Mouse (Mus musculus): Measurements from ENCODE around the gene Retreg2. TPM values are rescaled to one million over a fixed set of nuclear protein-coding genes. Genes with fewer than 3 reads are reported as not detected.

Gene Retreg2
- polyA plus RNA-seq, 1 experiment from 2014 or later, result 40.5 TPM

GRCm38 (mm10) chr1:75190577-75190976 is 48.0 kb downstream of the Retreg2 start:
- no peak for TF ChIP-seq CTCF (IDR thresholded peaks at IDR 0.05)
- Histone ChIP-seq H3K9me3 (ENCODE audit: low read length) (no peaks in the 10 kb centered on the region), H3K27ac (ENCODE audit: low read length) (no peak overlapping the region; the same call in 1 of the 2 replicates), H3K9ac (replicated peaks; ENCODE audit: low read depth) (peak overlapping the region; percentile 96; the same call in 1 of the 2 replicates), H3K4me3 (ENCODE audit: low read depth, low read length) (no peak overlapping the region), H3K4me1 (ENCODE audit: insufficient read depth, low read depth, low read length) (peaks cover 10% of the 10 kb centered on the region; the same call in 1 of the 2 replicates), H3K4me2 (replicated peaks; ENCODE audit: low read depth, low read length) (peak overlapping the region; percentile 67; the same call in 1 of the 2 replicates), H3K27me3 (replicated peaks; ENCODE audit: insufficient read depth, low read length) (no peaks in the 10 kb centered on the region), H3K36me3 (ENCODE audit: insufficient read depth, low read length) (peaks cover 7% of the 10 kb centered on the region)
- ATAC-seq (no peak), DNase-seq (ENCODE audit: low spot score) (no peak)
- WGBS, result 26% methylated on average over 2 of the region's 2 CpGs

DNA sequence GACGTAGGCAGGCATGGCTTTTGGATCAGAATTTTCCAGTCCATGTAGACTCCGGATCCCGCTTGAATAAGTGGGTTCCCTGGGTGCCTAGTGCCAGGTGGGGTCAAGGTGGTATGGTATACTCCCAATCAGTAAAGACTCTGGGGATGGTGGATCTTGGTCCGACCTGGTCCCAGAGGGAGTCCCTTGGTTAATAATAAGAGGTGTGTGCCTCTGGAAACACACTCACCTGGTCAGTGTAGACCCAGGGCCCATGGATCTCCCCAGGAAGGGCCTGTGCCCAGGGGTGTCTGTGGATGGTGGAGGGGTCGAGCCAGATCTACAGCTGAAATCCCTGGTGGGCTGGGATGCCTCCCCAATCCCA is 48.7 kb downstream of the Retreg2 start:
- peaks cover 10% of the 10 kb centered on the region; the same call in 1 of the 2 replicates for H3K4me1 ChIP-seq (ENCODE audit: insufficient read depth, low read depth, low read length)
- peak overlapping the region; percentile 96 for H3K9ac ChIP-seq (replicated peaks; ENCODE audit: low read depth)
- TF ChIP-seq EP300 (IDR thresholded peaks at IDR 0.05) (no peak), CTCF (IDR thresholded peaks at IDR 0.05) (no peak)
- 41% methylated on average over 5 of the region's 5 CpGs for WGBS
- peak overlapping the region; percentile 67 for H3K4me2 ChIP-seq (replicated peaks; ENCODE audit: low read depth, low read length)
- no peak for DNase-seq (ENCODE audit: low spot score)
- H3K27ac ChIP-seq (ENCODE audit: low read length), result peak overlapping the region; percentile 94
- H3K9me3 ChIP-seq (ENCODE audit: low read length), result no peaks in the 10 kb centered on the region
- ATAC-seq, result no peak; the same call in 1 of the 2 replicates
- H3K27me3 ChIP-seq (replicated peaks; ENCODE audit: insufficient read depth, low read length), result no peaks in the 10 kb centered on the region
- peak overlapping the region; percentile 88 for H3K4me3 ChIP-seq (ENCODE audit: low read depth, low read length)
- peaks cover 7% of the 10 kb centered on the region; the same call in 1 of the 2 replicates for H3K36me3 ChIP-seq (ENCODE audit: insufficient read depth, low read length)

GRCm38 (mm10) chr1:75191622-75192402 is 49.2 kb downstream of the Retreg2 start, which contains the start of the genes Ankzf1 and Atg9a:
Gene Ankzf1 (plus strand): TSS chr1:75192151.
Gene Atg9a (minus strand): TSS chr1:75192196.
- ATAC-seq, result peak; percentile 99
- H3K4me2 ChIP-seq (replicated peaks; ENCODE audit: low read depth, low read length), result peak within 1 kb of the TSS; percentile 67
- WGBS, result 1% methylated on average over 55 of the region's 56 CpGs
- H3K27me3 ChIP-seq (replicated peaks; ENCODE audit: insufficient read depth, low read length), result no peaks in the 10 kb centered on the region
- peak within 1 kb of the TSS; percentile 88 for H3K4me3 ChIP-seq (ENCODE audit: low read depth, low read length)
- H3K27ac ChIP-seq (ENCODE audit: low read length), result peak within 1 kb of the TSS; percentile 94
- peak within 1 kb of the TSS; percentile 96 for H3K9ac ChIP-seq (replicated peaks; ENCODE audit: low read depth)
- peaks cover 13% of the 10 kb centered on the region; the same call in 1 of the 2 replicates for H3K36me3 ChIP-seq (ENCODE audit: insufficient read depth, low read length)
- TF ChIP-seq CTCF (IDR thresholded peaks at IDR 0.05) (peak; percentile 17; the same call in 1 of the 2 replicates), EP300 (IDR thresholded peaks at IDR 0.05) (peak; percentile 53; the same call in 1 of the 2 replicates)
- H3K9me3 ChIP-seq (ENCODE audit: low read length), result no peaks in the 10 kb centered on the region
- DNase-seq (ENCODE audit: low spot score), result peak; percentile 100
- peaks cover 10% of the 10 kb centered on the region; the same call in 1 of the 2 replicates for H3K4me1 ChIP-seq (ENCODE audit: insufficient read depth, low read depth, low read length)

DNA sequence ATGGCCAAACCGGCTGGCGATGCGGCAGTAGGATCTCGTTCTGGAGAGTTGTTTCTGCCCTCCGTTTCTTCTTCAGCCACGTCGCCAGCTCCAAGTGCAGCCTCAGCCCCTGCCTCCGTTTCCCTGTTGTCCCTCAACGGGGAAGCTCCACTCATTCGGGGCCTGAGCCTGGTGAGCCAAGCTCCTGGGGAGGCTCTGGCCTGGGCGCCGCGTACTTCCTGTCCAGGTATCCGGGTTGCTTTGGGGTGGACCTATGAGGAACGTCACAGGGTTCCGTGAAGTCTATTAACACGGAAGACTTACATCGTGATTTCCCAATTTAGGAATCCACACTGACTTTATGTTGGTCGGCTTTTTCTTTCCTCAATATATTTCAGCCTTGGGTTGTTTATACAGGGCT is 49.9 kb downstream of the Retreg2 start:
- peak overlapping the region; percentile 96 for H3K9ac ChIP-seq (replicated peaks; ENCODE audit: low read depth)
- H3K4me3 ChIP-seq (ENCODE audit: low read depth, low read length), result peak overlapping the region; percentile 88
- H3K4me1 ChIP-seq (ENCODE audit: insufficient read depth, low read depth, low read length), result peaks cover 10% of the 10 kb centered on the region; the same call in 1 of the 2 replicates
- peaks cover 18% of the 10 kb centered on the region; the same call in 1 of the 2 replicates for H3K36me3 ChIP-seq (ENCODE audit: insufficient read depth, low read length)
- no peaks in the 10 kb centered on the region for H3K27me3 ChIP-seq (replicated peaks; ENCODE audit: insufficient read depth, low read length)
- peak; percentile 62 for ATAC-seq
- H3K4me2 ChIP-seq (replicated peaks; ENCODE audit: low read depth, low read length), result peak overlapping the region; percentile 67
- DNase-seq (ENCODE audit: low spot score), result peak; percentile 79
- WGBS, result 0% methylated on average over 19 of the region's 19 CpGs
- peak overlapping the region; percentile 94 for H3K27ac ChIP-seq (ENCODE audit: low read length)
- no peaks in the 10 kb centered on the region for H3K9me3 ChIP-seq (ENCODE audit: low read length)
- no peak for TF ChIP-seq EP300 (IDR thresholded peaks at IDR 0.05)
- TF ChIP-seq CTCF (IDR thresholded peaks at IDR 0.05), result no peak

Other genes with a start within 250 kb of the Retreg2 start
- gene Cryba2, start 249.6 kb upstream of the Retreg2 start, polyA plus RNA-seq (2015; fragmentation: Nextera tagmentation; extraction: Ambion mirVana), result not detected in 2 replicates
- 2.0 and 2.3 TPM in 2 replicates for gene Cfap65, start 207.2 kb upstream of the Retreg2 start, polyA plus RNA-seq (2015; fragmentation: Nextera tagmentation; extraction: Ambion mirVana)
- 0.10 and 0.16 TPM in 2 replicates for gene Ihh, start 191.1 kb upstream of the Retreg2 start, polyA plus RNA-seq (2015; fragmentation: Nextera tagmentation; extraction: Ambion mirVana)
- 5.8 and 6.6 TPM in 2 replicates for gene Nhej1, start 17.6 kb upstream of the Retreg2 start, polyA plus RNA-seq (2015; fragmentation: Nextera tagmentation; extraction: Ambion mirVana)
- 1.4 and 1.5 TPM in 2 replicates for gene Slc23a3, start 8.9 kb upstream of the Retreg2 start, polyA plus RNA-seq (2015; fragmentation: Nextera tagmentation; extraction: Ambion mirVana)
- gene Cnppd1, start 67 bp upstream of the Retreg2 start, polyA plus RNA-seq (2015; fragmentation: Nextera tagmentation; extraction: Ambion mirVana), result 63.3 and 67.8 TPM in 2 replicates
- gene Zfand2b, start 25.9 kb downstream of the Retreg2 start, polyA plus RNA-seq (2015; fragmentation: Nextera tagmentation; extraction: Ambion mirVana), result 50.5 and 56.1 TPM in 2 replicates
- gene Abcb6, start 37.6 kb downstream of the Retreg2 start, polyA plus RNA-seq (2015; fragmentation: Nextera tagmentation; extraction: Ambion mirVana), result 9.4 and 11.7 TPM in 2 replicates
- gene Ankzf1, start 49.4 kb downstream of the Retreg2 start, polyA plus RNA-seq (2015; fragmentation: Nextera tagmentation; extraction: Ambion mirVana), result 15.9 and 17.2 TPM in 2 replicates
- 23.7 and 28.3 TPM in 2 replicates for gene Atg9a, start 49.4 kb downstream of the Retreg2 start, polyA plus RNA-seq (2015; fragmentation: Nextera tagmentation; extraction: Ambion mirVana)
- 8.6 and 10.1 TPM in 2 replicates for gene Glb1l, start 68.0 kb downstream of the Retreg2 start, polyA plus RNA-seq (2015; fragmentation: Nextera tagmentation; extraction: Ambion mirVana)
- 75.8 and 77.0 TPM in 2 replicates for gene Stk16, start 68.1 kb downstream of the Retreg2 start, polyA plus RNA-seq (2015; fragmentation: Nextera tagmentation; extraction: Ambion mirVana)
- 46.6 and 50.5 TPM in 2 replicates for gene Tuba4a, start 77.1 kb downstream of the Retreg2 start, polyA plus RNA-seq (2015; fragmentation: Nextera tagmentation; extraction: Ambion mirVana)
- not detected in 2 replicates for gene A630095N17Rik, start 89.3 kb downstream of the Retreg2 start, polyA plus RNA-seq (2015; fragmentation: Nextera tagmentation; extraction: Ambion mirVana)
- 40.1 and 45.6 TPM in 2 replicates for gene Dnajb2, start 93.6 kb downstream of the Retreg2 start, polyA plus RNA-seq (2015; fragmentation: Nextera tagmentation; extraction: Ambion mirVana)
- 0.90 and 0.92 TPM in 2 replicates for gene Ptprn, start 121.7 kb downstream of the Retreg2 start, polyA plus RNA-seq (2015; fragmentation: Nextera tagmentation; extraction: Ambion mirVana)
- gene Resp18, start 135.6 kb downstream of the Retreg2 start, polyA plus RNA-seq (2015; fragmentation: Nextera tagmentation; extraction: Ambion mirVana), result 1.5 and 1.8 TPM in 2 replicates
- gene Dnpep, start 175.2 kb downstream of the Retreg2 start, polyA plus RNA-seq (2015; fragmentation: Nextera tagmentation; extraction: Ambion mirVana), result 109 TPM in 2 replicates
- gene Des, start 217.6 kb downstream of the Retreg2 start, polyA plus RNA-seq (2015; fragmentation: Nextera tagmentation; extraction: Ambion mirVana), result 59.4 and 67.3 TPM in 2 replicates
- 15.4 and 16.4 TPM in 2 replicates for gene Speg, start 232.5 kb downstream of the Retreg2 start, polyA plus RNA-seq (2015; fragmentation: Nextera tagmentation; extraction: Ambion mirVana)

Measured in lung, postnatal 0 days (tissue).